Mouse (Mus musculus) kidney, embryonic 14.5 days (tissue): ENCODE measurements around the gene Gsdma. TPM values are rescaled to one million over a fixed set of nuclear protein-coding genes. Genes with fewer than 3 reads are reported as not detected.

Experiments
- polyA plus RNA-seq: library from polyadenylated mRNA; unstranded; fragments of >200 nt; fragmentation: Nextera tagmentation; extraction: Ambion mirVana; gene quantifications from 2 replicates; pipeline ENCODE4 v1.2.1, GENCODE M21; 2014

Gene Gsdma
- polyA plus RNA-seq, 1 experiment from 2014 or later: not detected

Other genes starting within 250 kb of the Gsdma start
- gene Mien1, start 225.4 kb upstream of the Gsdma start, polyA plus RNA-seq: 83.8 and 101 TPM in 2 replicates
- 52.3 and 66.8 TPM in 2 replicates for gene Grb7, start 218.0 kb upstream of the Gsdma start, polyA plus RNA-seq
- gene Ikzf3, start 118.3 kb upstream of the Gsdma start, polyA plus RNA-seq: 0.26 and 0.73 TPM in 2 replicates
- 0.30 and 0.61 TPM in 2 replicates for gene Zpbp2, start 113.3 kb upstream of the Gsdma start, polyA plus RNA-seq
- gene Ormdl3, start 77.0 kb upstream of the Gsdma start, polyA plus RNA-seq: 7.1 and 26.6 TPM in 2 replicates
- gene Lrrc3c, start 66.1 kb upstream of the Gsdma start, polyA plus RNA-seq: not detected in 2 replicates
- gene Gm12355, start 38.7 kb upstream of the Gsdma start, polyA plus RNA-seq: 0.60 and 1.2 TPM in 2 replicates
- not detected in 2 replicates for gene Gsdma3, start 38.0 kb upstream of the Gsdma start, polyA plus RNA-seq
- not detected in 2 replicates for gene Gsdma2, start 17.6 kb upstream of the Gsdma start, polyA plus RNA-seq
- gene Psmd3, start 18.2 kb downstream of the Gsdma start, polyA plus RNA-seq: 181 and 187 TPM in 2 replicates
- not detected in 2 replicates for gene Csf3, start 36.9 kb downstream of the Gsdma start, polyA plus RNA-seq
- 39.5 and 59.1 TPM in 2 replicates for gene Med24, start 65.1 kb downstream of the Gsdma start, polyA plus RNA-seq
- gene Thra, start 76.3 kb downstream of the Gsdma start, polyA plus RNA-seq: 28.0 and 31.8 TPM in 2 replicates
- 1.6 and 2.6 TPM in 2 replicates for gene Nr1d1, start 111.0 kb downstream of the Gsdma start, polyA plus RNA-seq
- gene Msl1, start 131.2 kb downstream of the Gsdma start, polyA plus RNA-seq: 21.6 and 33.7 TPM in 2 replicates
- 28.1 and 43.1 TPM in 2 replicates for gene Casc3, start 140.6 kb downstream of the Gsdma start, polyA plus RNA-seq
- 1.6 and 2.4 TPM in 2 replicates for gene Rapgefl1, start 172.4 kb downstream of the Gsdma start, polyA plus RNA-seq
- gene Wipf2, start 199.3 kb downstream of the Gsdma start, polyA plus RNA-seq: 6.5 and 6.7 TPM in 2 replicates
- 32.5 and 44.1 TPM in 2 replicates for gene Cdc6, start 243.4 kb downstream of the Gsdma start, polyA plus RNA-seq